Mouse (Mus musculus) cerebellum, adult 9-11 months (tissue): ENCODE results near the gene Gm10409.
"Not testable (repeated sequence)": the region's sequence is repeated elsewhere in the genome, so short reads cannot be mapped to it uniquely, and the experiment has no call there.

Experiments used
- DNase-seq: peaks from one replicate; pipeline ENCODE4 v3.0.0; 2022

Gm10409 gene

DNA sequence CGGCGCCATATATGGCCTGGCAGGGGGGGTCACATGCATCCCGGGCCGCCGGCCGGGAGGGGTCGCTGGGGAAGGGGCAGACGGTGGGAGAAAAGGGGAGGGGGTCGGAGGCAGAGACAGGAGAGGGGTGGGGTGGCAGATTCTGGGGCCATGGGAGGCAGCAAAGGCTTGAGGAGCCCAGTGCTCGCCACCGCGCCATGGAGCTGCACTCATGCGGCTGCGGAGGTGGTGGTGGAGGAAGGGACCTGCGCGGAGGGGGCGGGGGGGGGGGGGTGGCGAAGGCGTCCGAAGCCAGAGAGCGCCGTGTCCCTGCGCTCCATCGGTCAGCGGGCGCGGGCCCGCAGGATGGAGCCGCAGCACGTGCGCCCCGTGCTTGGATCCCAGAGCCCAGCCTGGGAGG lies at the start of gene Gm10409:
Gene Gm10409 (plus strand): TSS at position 301 of the 400 bp plus-strand sequence.
- not testable (repeated sequence) for DNase-seq

DNA sequence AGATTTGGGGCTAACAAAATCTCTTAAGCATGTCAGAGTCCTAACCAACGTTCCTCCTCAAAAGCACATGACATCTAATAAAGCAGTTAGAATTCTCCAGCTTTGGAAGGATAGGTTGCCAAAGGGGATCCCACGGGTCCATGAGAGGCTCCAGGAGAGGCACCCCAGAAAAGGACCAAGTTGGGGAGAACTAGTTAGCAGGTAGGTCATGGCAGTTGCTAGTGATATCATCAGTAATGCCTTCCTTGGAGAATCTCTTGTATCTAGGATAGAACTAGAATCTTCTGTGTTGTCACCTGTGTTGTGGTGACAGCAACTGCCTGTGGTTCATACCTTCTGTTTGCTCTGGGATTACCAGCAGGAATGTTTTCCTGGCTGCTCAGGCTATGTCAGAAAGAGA lies 17.6 kb upstream of the Gm10409 start, which contains the start of gene Gm10413:
Gene Gm10413 (plus strand): TSS at position 301 of the 400 bp plus-strand sequence.
- not testable (repeated sequence) for DNase-seq

DNA sequence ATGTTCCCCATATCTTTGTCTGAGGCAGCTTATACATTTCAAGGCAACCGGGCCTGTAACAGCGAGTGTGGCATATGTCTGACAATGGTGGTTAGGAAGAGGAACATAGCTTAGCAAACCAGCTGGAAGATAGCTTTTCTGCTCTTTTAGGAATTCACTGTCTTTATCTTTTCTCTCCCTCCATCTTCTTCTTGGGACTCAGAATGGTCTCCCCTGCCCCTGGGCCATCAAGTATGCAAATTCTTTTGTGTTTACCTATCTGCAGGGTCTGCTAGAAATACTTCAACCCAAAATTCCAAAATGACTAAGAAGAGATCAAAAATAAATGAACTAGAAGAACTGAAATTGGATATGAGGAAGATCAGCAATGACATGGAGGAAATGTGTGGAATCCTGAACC lies 15.4 kb downstream of the Gm10409 start, which contains the start of gene Gm3005:
Gene Gm3005 (plus strand): TSS at position 301 of the 400 bp plus-strand sequence.
- not testable (repeated sequence) for DNase-seq

DNA sequence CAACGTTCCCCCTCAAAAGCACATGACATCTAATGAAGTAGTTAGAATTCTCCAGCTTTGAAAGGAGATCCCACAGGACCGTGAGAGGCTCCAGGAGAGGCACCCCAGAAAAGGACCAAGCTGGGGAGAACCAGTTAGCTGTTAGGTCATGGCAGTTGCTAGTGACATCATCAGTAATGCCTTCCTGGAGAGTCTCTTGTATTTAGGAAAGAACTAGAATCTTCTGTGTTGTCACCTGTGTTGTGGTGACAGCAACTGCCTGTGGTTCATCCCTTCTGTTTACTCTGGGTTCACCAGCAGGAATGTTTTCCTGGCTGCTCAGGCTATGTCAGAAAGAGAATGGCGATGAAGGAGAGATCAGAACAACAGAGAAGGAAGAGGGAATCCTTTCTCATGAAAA lies 36.7 kb downstream of the Gm10409 start, which contains the start of gene Gm10408:
Gene Gm10408 (plus strand): TSS at position 301 of the 400 bp plus-strand sequence.
- DNase-seq = not testable (repeated sequence)
